Mouse (Mus musculus) embryonic fibroblast, embryonic 13.5 days (primary cell): ENCODE results near the gene Gapvd1. TPM values are rescaled to one million over a fixed set of nuclear protein-coding genes. Genes with fewer than 3 reads are reported as not detected.
A peak's percentile ranks its signal among the peaks of the same experiment; 100 is the strongest.
"Not testable (repeated sequence)": the region's sequence is repeated elsewhere in the genome, so short reads cannot be mapped to it uniquely, and the experiment has no call there.

Source experiments
- H3K27ac ChIP-seq: 2 replicates; pipeline ENCODE4 v1.5.1; 2012; ENCODE audit warnings: low read length, control low read depth, inconsistent platforms; ENCODE audit not compliant: insufficient read depth
- H3K4me1 ChIP-seq: 2 replicates; pipeline ENCODE4 v1.6.1; 2011; ENCODE audit warnings: low read length; ENCODE audit not compliant: control insufficient read depth, insufficient read depth
- H3K4me3 ChIP-seq: 2 replicates; pipeline ENCODE4 v1.5.1; 2011; ENCODE audit warnings: mild to moderate bottlenecking, control low read depth, low read length; ENCODE audit not compliant: insufficient read depth
- CTCF ChIP-seq: IDR thresholded peaks from 2 replicates; pipeline ENCODE4 v1.5.1; 2011; ENCODE audit warnings: mild to moderate bottlenecking, control low read depth, low read length, moderate library complexity, borderline replicate concordance; ENCODE audit not compliant: insufficient read depth
- POLR2A ChIP-seq: IDR thresholded peaks from 2 replicates; pipeline ENCODE4 v1.6.1; 2011; ENCODE audit warnings: low read depth, mild to moderate bottlenecking, control low read depth, low read length, moderate library complexity
- polyA plus RNA-seq: library from polyadenylated mRNA; stranded (reverse); fragments of >200 nt; gene quantifications from 2 replicates; pipeline ENCODE4 v1.2.4, GENCODE M21; 2011; ENCODE audit warnings: low read depth; ENCODE audit not compliant: missing spikeins, insufficient read length

Gapvd1 gene
- polyA plus RNA-seq, 1 experiment = 75.1 TPM

GRCm38 (mm10) chr2:34771368-34772226 is 16.6 kb upstream of the Gapvd1 start, which contains the start of gene Hspa5:
Hspa5 (plus strand) TSS chr2:34771970.
- H3K27ac ChIP-seq = peak within 1 kb of the TSS; percentile 83
- peak within 1 kb of the TSS; percentile 94 for H3K4me3 ChIP-seq
- TF ChIP-seq CTCF = no peak
- TF ChIP-seq POLR2A = peak; percentile 100
- peaks cover 10% of the 10 kb centered on the region for H3K4me1 ChIP-seq

- peak overlapping the region; percentile 83 for H3K27ac ChIP-seq
- TF ChIP-seq POLR2A = no peak
- no peak for TF ChIP-seq CTCF
- H3K4me1 ChIP-seq = peaks cover 10% of the 10 kb centered on the region
- peak overlapping the region; percentile 94 for H3K4me3 ChIP-seq
These were observed 15.9 kb upstream of the Gapvd1 start for GRCm38 (mm10) chr2:34770951-34771350.

DNA sequence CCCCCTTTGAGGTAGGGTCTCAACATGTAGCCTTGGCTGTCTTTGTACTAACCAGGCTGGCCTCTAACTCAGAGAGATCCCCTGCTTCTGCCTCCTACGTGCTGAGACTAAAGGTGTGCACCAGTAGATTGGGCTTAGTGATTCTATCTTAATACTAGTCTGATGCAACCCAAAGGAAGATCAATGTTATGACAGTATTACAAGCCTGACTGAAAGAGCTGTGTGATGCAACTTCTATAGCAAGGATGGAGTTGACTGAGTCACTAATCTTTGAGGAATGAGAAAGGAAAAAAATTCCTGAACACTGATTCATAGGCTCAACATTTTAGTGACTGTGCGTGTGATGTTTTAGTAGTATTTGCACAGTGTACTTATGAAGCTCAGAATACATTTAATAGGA is 15.0 kb upstream of the Gapvd1 start:
- TF ChIP-seq CTCF (no peak), POLR2A (peak; percentile 31; the same call in 1 of the 2 replicates)
- Histone ChIP-seq H3K27ac (peak overlapping the region; percentile 99), H3K4me1 (peaks cover 10% of the 10 kb centered on the region), H3K4me3 (no peak overlapping the region)

DNA sequence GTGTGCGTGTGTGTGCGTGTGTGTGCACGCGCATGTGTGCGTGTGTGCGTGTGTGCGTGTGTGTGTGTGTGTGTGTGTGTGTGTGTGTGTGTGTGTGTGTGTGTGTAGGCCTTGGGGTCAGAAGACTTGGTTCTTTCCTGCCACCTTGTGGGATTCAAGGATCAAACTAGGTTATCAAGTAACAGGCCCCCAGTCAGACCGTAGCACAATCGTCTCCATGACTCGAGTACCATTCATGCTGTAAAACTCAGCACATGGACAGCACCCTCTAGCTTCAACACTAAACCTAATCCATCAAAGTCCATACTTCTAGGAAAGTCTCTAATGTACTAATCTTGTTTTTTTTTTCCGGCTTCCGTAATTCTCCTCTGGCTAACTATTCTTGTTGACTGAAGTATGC is 9.8 kb upstream of the Gapvd1 start:
- peaks cover 6% of the 10 kb centered on the region; the same call in 1 of the 2 replicates for H3K4me1 ChIP-seq
- TF ChIP-seq CTCF (no peak), POLR2A (no peak)
- no peak overlapping the region for H3K27ac ChIP-seq
- no peak overlapping the region for H3K4me3 ChIP-seq

- Histone ChIP-seq H3K4me1 (peaks cover 6% of the 10 kb centered on the region; the same call in 1 of the 2 replicates), H3K27ac (no peak overlapping the region), H3K4me3 (no peak overlapping the region)
- TF ChIP-seq CTCF (no peak), POLR2A (no peak)
These were observed 7.8 kb upstream of the Gapvd1 start for GRCm38 (mm10) chr2:34762872-34763271.

DNA sequence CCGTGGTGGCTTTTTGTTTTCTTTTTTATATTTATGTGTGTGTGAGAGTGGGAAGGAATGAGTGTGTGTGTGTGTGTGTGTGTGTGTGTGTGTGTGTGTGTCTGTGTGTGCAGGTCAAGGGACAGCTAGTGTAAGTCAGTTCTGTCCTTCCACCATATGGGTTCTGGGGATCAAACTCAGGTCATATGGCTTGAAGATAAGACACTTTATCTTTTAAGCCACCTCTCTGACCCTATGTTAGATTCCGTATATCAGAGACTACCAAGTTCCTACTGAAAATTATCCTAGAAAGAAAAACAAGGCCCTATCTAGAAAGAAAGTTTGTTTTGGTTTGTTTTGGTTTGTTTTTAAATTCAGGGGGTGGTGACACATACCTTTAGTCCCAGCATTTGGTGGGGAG is 7.1 kb upstream of the Gapvd1 start:
- no peak for TF ChIP-seq CTCF
- no peak for TF ChIP-seq POLR2A
- H3K27ac ChIP-seq = no peak overlapping the region
- peaks cover 6% of the 10 kb centered on the region; the same call in 1 of the 2 replicates for H3K4me1 ChIP-seq
- no peak overlapping the region for H3K4me3 ChIP-seq

- not testable (repeated sequence) for H3K27ac ChIP-seq, H3K4me3 ChIP-seq, H3K4me1 ChIP-seq
These were observed 6.2 kb upstream of the Gapvd1 start for GRCm38 (mm10) chr2:34761272-34761671.

GRCm38 (mm10) chr2:34757341-34757740 is 2.3 kb upstream of the Gapvd1 start:
- Histone ChIP-seq H3K4me1 (peaks cover 5% of the 10 kb centered on the region), H3K4me3 (no peak overlapping the region), H3K27ac (no peak overlapping the region)
- TF ChIP-seq CTCF = no peak

DNA sequence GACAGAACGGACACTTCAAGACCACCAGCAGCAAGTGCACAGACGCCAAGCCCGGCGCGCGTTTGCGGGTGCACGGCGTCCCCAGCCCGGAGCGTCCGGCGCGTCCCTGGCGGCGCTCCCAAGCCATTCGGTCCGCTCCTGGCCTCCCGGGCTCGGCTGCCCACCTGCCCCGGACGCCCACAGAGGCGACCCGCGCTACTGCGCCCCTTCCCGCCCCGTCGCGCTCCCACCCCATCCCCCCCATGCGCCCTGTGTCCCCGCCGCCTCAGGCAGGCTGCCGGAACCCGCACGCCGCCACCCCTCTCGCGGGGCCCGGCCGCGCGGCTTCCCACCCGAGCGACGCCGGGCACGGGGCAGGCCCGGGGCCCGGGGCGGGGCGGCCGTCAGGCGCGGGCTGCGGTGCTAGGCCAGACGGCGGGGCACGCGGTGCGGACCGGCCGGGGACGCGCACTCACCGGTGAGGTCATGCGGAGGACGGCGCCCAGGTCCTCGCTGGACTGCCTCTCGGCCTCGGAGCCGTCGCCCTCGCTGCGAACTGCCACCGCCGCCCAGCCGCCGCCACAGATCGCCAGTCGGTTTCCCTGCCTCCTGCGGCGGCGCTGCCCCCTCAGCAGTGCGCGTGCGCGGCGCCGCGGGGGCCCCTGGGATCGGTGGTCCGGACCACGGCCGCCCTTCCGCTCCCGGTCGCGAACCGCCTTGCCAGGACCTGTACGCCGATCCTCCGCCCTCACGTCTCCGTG is 1.1 kb downstream of the Gapvd1 start:
- H3K27ac ChIP-seq = peak overlapping the region; percentile 56
- no peak for TF ChIP-seq CTCF
- peak; percentile 84 for TF ChIP-seq POLR2A
- peak overlapping the region; percentile 92 for H3K4me3 ChIP-seq
- H3K4me1 ChIP-seq = peaks cover 5% of the 10 kb centered on the region

DNA sequence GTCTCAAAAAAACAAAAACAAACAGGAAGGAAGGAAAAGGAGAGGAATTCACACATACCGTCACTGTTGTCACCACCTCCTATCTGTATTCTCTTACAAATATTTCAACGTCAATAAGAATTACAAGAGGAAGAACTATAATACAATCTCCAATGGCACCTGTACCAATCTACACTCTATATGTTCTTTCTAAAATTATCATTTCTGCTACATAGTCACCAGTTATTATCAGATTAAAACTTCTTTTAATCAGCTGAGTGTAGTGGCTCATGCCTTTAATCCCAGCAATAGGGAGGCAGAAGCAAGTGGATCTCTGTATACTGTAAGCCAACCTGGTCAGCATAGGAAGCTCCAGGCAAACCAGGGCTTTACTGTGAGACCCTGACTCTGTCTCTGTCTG is 4.8 kb downstream of the Gapvd1 start:
- TF ChIP-seq CTCF (no peak), POLR2A (no peak)
- no peak overlapping the region for H3K4me3 ChIP-seq
- no peak overlapping the region for H3K27ac ChIP-seq
- H3K4me1 ChIP-seq = no peaks in the 10 kb centered on the region; the same call in 1 of the 2 replicates
